Mouse (Mus musculus) embryonic facial prominence, embryonic 13.5 days (tissue): Measurements from ENCODE around the gene Tomm40l. TPM values are rescaled to one million over a fixed set of nuclear protein-coding genes. Genes with fewer than 3 reads are reported as not detected.
"Not testable (repeated sequence)": the region's sequence is repeated elsewhere in the genome, so short reads cannot be mapped to it uniquely, and the experiment has no call there.

Source experiments
- ATAC-seq: fragments of 200-750 bp; cut with Nextera tagmentation; 2 replicates; pipeline ENCODE4 v1.8.0; 2017; ENCODE audit warnings: low read depth; ENCODE audit not compliant: insufficient number of reproducible peaks, insufficient read depth, low FRiP score, low TSS enrichment
- H3K27ac ChIP-seq: fragments of 300-500 bp; sonication (generic); 2 replicates; pipeline ENCODE4 v1.5.1; 2015; ENCODE audit warnings: moderate library complexity, mild to moderate bottlenecking, inconsistent platforms
- H3K27me3 ChIP-seq: fragments of 300-500 bp; sonication (generic); 2 replicates; pipeline ENCODE4 v1.6.1; 2015; ENCODE audit warnings: mild to moderate bottlenecking, inconsistent platforms
- H3K36me3 ChIP-seq: fragments of 300-500 bp; sonication (generic); 2 replicates; pipeline ENCODE4 v1.6.1; 2015; ENCODE audit warnings: mild to moderate bottlenecking, inconsistent platforms
- H3K4me1 ChIP-seq: fragments of 300-500 bp; sonication (generic); 2 replicates; pipeline ENCODE4 v1.6.1; 2015; ENCODE audit warnings: inconsistent platforms
- H3K4me2 ChIP-seq: fragments of 300-500 bp; sonication (generic); 2 replicates; pipeline ENCODE4 v1.6.1; 2015; ENCODE audit warnings: moderate library complexity, mild to moderate bottlenecking, inconsistent platforms
- H3K4me3 ChIP-seq: fragments of 300-500 bp; sonication (generic); 2 replicates; pipeline ENCODE4 v1.5.1; 2015; ENCODE audit warnings: mild to moderate bottlenecking, inconsistent platforms
- H3K9ac ChIP-seq: fragments of 300-500 bp; sonication (generic); 2 replicates; pipeline ENCODE4 v1.6.1; 2015; ENCODE audit warnings: mild to moderate bottlenecking, inconsistent platforms
- H3K9me3 ChIP-seq: fragments of 300-500 bp; sonication (generic); 2 replicates; pipeline ENCODE4 v1.6.1; 2016; ENCODE audit warnings: inconsistent platforms
- whole genome bisulfite sequencing: fragments of 180-500 bp; shearing (Covaris S2); methylation state at CpG from one replicate; pipeline ENCODE4 v1.1.7; 2015; ENCODE audit warnings: mixed read lengths; 5-methylcytosine and 5-hydroxymethylcytosine counted together
- polyA plus RNA-seq: library from polyadenylated mRNA; unstranded; fragments of >200 nt; fragmentation: Nextera tagmentation; extraction: Ambion mirVana; gene quantifications from 2 replicates; pipeline ENCODE4 v1.2.1, GENCODE M21; 2015

Gene Tomm40l
- polyA plus RNA-seq, 1 experiment from 2014 or later = 30.9 TPM

DNA sequence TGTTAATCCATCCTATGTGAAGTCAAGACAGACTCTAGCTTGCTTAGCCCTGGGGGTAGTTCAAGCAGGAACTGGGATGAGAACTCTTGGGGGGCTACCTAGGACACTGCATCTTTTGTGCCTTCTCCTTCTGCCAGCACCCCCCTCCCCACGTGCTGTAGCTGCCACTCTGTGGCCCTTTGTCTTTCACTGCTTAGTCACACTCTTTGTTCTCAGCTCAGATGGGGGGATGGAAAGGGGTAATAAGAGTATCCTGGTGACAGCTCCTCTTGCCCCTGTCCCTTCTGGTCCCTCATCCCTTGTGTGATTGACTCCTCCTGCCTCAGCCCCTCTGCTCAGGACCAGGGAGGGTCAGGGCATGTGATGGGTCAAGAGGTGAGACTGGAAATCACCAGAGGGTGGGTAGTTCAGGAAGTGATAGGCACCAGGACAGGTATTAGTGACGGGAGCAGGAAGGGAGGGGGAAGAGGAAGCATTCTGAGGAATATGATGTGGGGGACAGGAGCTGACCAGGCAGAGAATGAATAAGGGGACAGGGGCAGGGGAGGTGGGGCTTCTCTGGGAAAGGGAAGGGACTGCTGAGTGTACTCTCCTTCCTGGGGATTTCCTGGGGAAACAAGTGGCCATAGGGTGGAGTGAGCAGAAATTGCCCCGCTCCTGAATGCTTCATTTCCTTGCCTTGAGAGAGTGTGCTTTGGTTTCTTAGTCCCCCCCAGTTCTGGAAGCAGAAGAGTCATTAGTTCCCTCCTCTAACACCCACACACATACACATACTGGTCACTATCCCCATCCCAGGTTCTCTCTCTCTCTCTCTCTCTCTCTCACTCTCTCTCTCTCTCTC is 26.3 kb upstream of the Tomm40l start:
- no peak overlapping the region for H3K9ac ChIP-seq
- no peak overlapping the region for H3K4me3 ChIP-seq
- peak overlapping the region; percentile 75; the same call in 1 of the 2 replicates for H3K4me2 ChIP-seq
- peaks cover 82% of the 10 kb centered on the region for H3K4me1 ChIP-seq
- H3K9me3 ChIP-seq = no peaks in the 10 kb centered on the region
- peaks cover 24% of the 10 kb centered on the region for H3K36me3 ChIP-seq
- no peak for ATAC-seq
- H3K27ac ChIP-seq = peak overlapping the region; percentile 96
- H3K27me3 ChIP-seq = no peaks in the 10 kb centered on the region
- WGBS = 41% methylated on average over 3 of the region's 3 CpGs

DNA sequence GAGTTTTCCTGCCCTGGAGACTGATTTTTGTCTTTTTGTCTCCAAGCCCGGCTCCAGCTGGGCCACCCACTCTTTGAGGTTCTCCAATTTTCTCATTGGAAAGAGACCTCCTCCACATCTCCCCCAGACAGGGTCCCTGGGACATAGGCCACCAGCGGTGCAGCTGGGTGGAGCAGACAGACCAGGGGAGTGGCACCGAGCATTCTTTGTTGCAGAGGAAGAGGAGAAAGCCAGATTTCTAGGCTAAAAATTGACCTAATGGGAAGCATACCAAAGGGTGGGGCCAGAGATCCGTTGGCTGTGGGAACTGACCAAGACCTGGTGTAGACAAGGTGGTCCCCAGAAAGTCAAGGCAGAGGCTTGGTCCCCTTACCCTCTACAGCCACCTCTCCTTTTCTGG is 25.6 kb upstream of the Tomm40l start:
- Histone ChIP-seq H3K27me3 (no peaks in the 10 kb centered on the region), H3K4me2 (peak overlapping the region; percentile 75), H3K4me1 (peaks cover 76% of the 10 kb centered on the region), H3K9ac (peak overlapping the region; percentile 67), H3K4me3 (peak overlapping the region; percentile 79), H3K36me3 (peaks cover 24% of the 10 kb centered on the region), H3K27ac (peak overlapping the region; percentile 96), H3K9me3 (no peaks in the 10 kb centered on the region)
- WGBS = 10% methylated on average over 4 of the region's 4 CpGs
- no peak for ATAC-seq

DNA sequence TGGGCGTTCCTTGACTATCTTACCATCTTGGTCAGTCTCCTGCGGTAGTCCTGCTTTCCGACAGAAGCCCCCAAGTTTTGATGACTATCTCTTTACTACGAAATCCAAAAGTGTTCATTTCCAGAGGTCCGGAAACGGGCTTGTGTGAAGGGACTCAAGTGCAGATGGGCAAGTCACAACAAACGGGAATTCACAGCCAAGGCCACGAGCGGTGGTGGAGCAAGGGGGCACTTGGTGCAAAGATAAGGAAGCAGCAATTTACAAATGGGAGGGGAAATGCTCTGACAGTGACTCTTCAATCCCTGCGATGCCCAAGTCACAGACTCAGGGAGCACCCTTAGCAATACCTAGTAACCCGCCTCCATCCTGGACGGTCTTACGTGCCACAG is 25.1 kb upstream of the Tomm40l start:
- peak overlapping the region; percentile 79 for H3K4me3 ChIP-seq
- H3K4me2 ChIP-seq = peak overlapping the region; percentile 75
- no peak for ATAC-seq
- H3K27ac ChIP-seq = peak overlapping the region; percentile 96
- peak overlapping the region; percentile 67 for H3K9ac ChIP-seq
- WGBS = 6% methylated on average over 13 of the region's 13 CpGs
- no peaks in the 10 kb centered on the region for H3K27me3 ChIP-seq
- peaks cover 71% of the 10 kb centered on the region for H3K4me1 ChIP-seq
- peaks cover 28% of the 10 kb centered on the region for H3K36me3 ChIP-seq
- H3K9me3 ChIP-seq = no peaks in the 10 kb centered on the region

DNA sequence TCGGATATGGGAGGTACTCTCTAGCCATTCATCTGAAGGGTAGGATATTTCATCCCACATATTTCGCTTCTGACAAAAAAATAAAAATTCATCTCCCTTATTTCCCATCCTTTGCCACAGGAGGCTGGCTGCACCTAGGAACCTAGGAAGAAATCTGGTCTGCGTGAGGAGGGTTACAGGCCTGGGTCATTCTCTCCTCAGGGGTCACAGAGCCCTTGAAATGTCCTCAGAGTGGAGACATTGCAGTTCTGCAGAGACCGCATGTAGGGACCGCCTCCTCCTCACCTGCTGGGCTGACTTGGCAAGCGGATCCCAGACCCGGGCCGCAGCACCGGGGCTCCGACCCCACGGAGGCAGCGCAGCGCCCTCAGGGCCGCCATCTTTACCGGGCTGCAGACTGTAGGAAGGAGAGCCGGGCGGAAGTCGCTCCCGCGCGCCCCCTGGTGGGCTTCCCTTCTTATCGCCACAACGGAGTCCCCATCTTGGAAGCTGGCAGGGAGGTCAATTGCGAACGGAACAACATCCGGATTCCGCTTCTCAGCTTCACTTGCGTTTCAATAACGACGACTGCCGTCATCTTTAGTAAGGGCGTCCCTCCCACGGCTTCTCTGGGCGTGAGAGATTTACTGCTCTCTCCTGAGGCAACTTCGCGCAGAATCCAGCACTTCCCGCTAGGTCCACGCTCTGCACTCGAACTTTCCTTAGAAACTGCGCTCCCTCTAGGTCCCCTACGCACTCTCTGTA is 24.6 kb upstream of the Tomm40l start:
- H3K4me1 ChIP-seq = peaks cover 65% of the 10 kb centered on the region

DNA sequence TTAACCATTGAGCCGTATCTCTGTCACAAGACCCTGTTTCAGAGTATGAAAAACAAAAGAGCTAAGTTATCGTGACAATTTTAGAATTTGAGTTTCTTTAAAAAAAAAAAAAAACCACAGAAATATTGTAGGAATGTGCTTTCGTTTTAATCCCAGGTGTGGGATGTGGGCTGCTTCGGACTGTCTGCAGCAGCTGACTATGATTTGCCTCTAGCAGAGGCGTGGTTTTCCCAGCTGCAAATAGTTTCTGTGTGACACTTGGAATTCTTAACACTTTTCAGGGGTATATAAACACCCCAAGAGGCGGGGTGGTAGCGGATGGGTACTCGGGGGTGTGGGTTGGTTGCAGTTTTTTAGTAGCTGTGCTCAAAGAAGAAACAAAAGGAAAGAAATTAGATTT is 23.0 kb upstream of the Tomm40l start:
- Histone ChIP-seq H3K9ac (0 out of 2 replicates have a peak overlapping the region, but pooled peaks have one; percentile 92), H3K4me3 (peak overlapping the region; percentile 79; the same call in 1 of the 2 replicates), H3K27me3 (no peaks in the 10 kb centered on the region), H3K4me2 (peak overlapping the region; percentile 75; the same call in 1 of the 2 replicates), H3K9me3 (no peaks in the 10 kb centered on the region), H3K4me1 (peaks cover 50% of the 10 kb centered on the region), H3K27ac (no peak overlapping the region), H3K36me3 (peaks cover 48% of the 10 kb centered on the region)
- ATAC-seq = no peak
- WGBS = 68% methylated on average over 8 of the region's 8 CpGs

More for the DNA sequence above, 24.6 kb upstream of the Tomm40l start:
- peak; percentile 86 for ATAC-seq
- Histone ChIP-seq H3K4me3 (peak overlapping the region; percentile 79), H3K9me3 (no peaks in the 10 kb centered on the region), H3K4me2 (peak overlapping the region; percentile 75), H3K36me3 (peaks cover 33% of the 10 kb centered on the region), H3K27ac (peak overlapping the region; percentile 96), H3K9ac (peak overlapping the region; percentile 92), H3K27me3 (no peaks in the 10 kb centered on the region)
- under 1% methylated on average over 41 of the region's 41 CpGs for WGBS

DNA sequence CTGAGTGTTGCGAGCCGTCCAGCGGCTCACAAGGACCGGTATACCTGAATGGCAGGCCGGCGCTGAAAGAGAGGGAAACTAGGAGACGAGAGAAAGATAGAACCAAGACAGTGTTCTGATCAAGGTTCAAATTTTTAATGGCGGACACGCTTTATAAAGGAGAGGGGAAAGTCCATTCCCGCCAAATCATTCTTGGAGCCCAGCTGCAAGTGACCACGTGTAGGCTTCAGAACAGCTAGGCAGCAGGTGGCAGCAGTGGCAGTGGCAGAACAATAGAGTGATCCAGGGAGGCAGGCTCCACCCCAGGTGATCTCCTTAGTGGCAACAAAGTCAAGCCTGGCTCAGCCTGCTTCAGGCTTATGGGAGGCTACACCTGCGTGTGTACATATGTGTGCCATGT is 19.6 kb upstream of the Tomm40l start:
- not testable (repeated sequence) for H3K27ac ChIP-seq, H3K9me3 ChIP-seq, H3K4me3 ChIP-seq, H3K9ac ChIP-seq, ATAC-seq, H3K27me3 ChIP-seq, H3K4me2 ChIP-seq
- WGBS = 87% methylated on average over 12 of the region's 12 CpGs
- H3K4me1 ChIP-seq = peaks cover 19% of the 10 kb centered on the region
- peaks cover 82% of the 10 kb centered on the region for H3K36me3 ChIP-seq

DNA sequence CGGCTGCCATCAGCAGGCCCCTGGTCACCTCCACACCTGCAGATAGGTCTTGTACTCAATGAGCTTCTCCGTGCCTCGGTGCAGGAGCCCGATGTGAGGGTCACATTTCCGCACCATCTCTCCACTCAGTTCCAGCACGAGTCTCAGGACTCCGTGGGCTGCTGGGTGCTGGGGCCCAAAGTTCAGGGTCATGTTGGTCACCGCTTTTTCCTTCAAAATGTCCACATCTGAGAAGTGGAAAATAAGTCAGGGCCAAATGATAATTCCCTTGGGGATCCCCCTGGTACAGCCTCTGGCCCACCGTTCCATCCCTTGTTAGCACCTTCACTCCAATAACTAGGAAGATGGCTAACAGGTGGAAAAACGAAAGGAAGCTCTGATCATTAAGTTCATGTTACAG is 18.6 kb upstream of the Tomm40l start:
- Histone ChIP-seq H3K27ac (no peak overlapping the region), H3K4me1 (peaks cover 14% of the 10 kb centered on the region), H3K36me3 (peaks cover 92% of the 10 kb centered on the region), H3K9ac (no peak overlapping the region), H3K4me2 (no peak overlapping the region), H3K9me3 (no peaks in the 10 kb centered on the region), H3K27me3 (no peaks in the 10 kb centered on the region), H3K4me3 (no peak overlapping the region)
- no peak for ATAC-seq
- 88% methylated on average over 10 of the region's 10 CpGs for WGBS

DNA sequence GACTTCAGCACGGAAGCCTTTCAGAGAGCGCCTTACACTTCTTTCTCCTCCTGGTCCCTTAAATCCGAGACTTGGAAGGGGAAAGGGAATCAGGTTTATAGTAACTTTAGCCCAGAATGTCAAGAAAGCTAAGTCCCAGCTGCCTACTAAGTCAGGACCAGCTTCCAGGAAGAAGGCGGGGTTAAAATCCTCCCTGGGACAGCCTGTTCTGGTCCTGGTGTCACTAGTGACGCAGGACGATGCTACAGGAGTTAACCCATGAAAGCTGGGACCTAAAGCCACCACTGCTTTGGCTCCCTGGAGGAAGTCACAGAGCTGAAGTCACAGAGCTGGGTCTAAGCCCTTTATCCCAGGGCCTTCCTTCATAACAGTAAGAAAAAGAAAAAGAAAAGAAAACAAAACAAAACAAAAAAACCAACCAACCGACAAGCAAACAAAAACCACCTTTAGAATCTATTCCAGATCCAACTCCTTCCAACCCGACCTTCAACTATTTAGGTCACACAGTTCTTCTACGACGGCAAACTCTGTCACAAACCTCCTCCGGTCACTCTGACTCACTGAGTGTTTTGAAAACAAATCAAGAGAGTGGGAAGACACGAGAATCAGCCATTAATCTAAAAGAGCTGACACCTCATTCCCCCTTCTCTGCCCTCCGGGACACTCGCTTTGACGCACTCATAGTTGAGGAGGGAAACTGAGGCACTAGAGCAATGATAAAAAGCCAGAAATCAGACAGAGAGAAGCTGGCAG is 17.9 kb upstream of the Tomm40l start:
- WGBS = 74% methylated on average over 15 of the region's 15 CpGs
- Histone ChIP-seq H3K27ac (no peak overlapping the region), H3K36me3 (peaks cover 96% of the 10 kb centered on the region), H3K9ac (no peak overlapping the region), H3K4me2 (no peak overlapping the region), H3K27me3 (no peaks in the 10 kb centered on the region), H3K4me1 (peaks cover 6% of the 10 kb centered on the region), H3K4me3 (no peak overlapping the region), H3K9me3 (no peaks in the 10 kb centered on the region)
- ATAC-seq = no peak

DNA sequence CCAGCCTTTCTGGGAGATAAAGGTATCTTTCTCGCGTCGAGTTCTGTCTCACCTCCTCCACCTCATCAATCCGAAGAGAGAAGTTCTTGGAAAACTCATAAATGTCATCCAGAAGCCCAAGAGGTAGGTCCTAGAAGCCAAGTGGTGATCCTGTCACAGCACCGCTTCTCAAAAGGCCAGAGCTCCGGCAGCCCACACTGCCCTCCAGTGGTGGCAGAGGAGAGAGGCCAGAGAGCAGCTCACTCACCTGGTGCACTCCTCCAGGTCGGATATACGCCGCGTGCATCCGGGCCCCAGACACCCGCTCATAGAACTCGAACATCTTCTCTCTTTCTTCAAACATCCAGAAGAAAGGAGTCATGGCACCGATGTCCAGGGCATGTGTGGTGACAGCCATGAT is 16.1 kb upstream of the Tomm40l start:
- no peak for ATAC-seq
- Histone ChIP-seq H3K9ac (no peak overlapping the region), H3K4me2 (no peak overlapping the region), H3K9me3 (no peaks in the 10 kb centered on the region), H3K4me1 (no peaks in the 10 kb centered on the region), H3K27ac (no peak overlapping the region), H3K27me3 (no peaks in the 10 kb centered on the region), H3K36me3 (peaks cover 99% of the 10 kb centered on the region), H3K4me3 (no peak overlapping the region)
- 75% methylated on average over 14 of the region's 14 CpGs for WGBS

DNA sequence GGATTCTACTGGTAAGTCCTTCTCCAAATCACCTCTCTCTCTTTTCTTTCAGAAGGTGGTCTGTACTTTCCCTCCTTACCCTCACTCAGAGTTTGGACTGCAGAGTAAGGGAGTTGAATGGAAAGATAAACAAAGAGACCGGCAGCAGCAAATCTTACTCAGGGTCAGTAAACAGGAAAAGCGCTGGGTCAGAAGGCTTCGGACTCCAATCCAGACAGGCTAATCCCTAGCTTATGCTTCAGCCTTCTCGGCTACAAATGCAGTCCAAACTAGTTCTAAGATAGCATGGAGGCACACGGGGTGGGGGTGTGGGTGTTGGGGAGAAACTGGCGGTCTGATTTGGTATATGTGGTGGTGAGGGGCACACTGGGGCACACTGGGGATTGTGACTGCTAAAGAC is 15.1 kb upstream of the Tomm40l start:
- no peak overlapping the region for H3K4me2 ChIP-seq
- ATAC-seq = no peak
- H3K9ac ChIP-seq = no peak overlapping the region
- H3K4me3 ChIP-seq = no peak overlapping the region
- H3K4me1 ChIP-seq = no peaks in the 10 kb centered on the region
- 85% methylated on average over 6 of the region's 6 CpGs for WGBS
- no peak overlapping the region for H3K27ac ChIP-seq
- H3K36me3 ChIP-seq = peaks cover 94% of the 10 kb centered on the region
- no peaks in the 10 kb centered on the region for H3K27me3 ChIP-seq
- no peaks in the 10 kb centered on the region for H3K9me3 ChIP-seq

DNA sequence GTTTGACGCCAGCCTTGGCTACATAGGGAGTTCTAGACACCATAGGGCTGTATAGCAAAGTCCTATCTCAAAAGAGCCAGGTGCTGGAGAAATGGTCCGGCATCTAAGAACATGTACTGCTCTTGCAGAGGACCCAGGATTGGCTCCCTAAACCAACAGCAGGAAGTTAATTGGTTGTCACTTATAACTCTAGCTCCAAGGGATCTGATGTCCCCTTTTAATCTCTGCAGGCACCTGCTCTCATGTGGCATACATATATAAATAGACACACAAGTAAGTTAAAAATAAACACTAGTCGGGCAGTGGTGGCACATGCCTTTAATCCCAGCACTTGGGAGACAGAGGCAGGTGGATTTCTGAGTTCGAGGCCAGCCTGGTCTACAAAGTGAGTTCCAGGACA is 13.5 kb upstream of the Tomm40l start:
- H3K27ac ChIP-seq = no peak overlapping the region
- no peak overlapping the region for H3K4me3 ChIP-seq
- ATAC-seq = no peak
- no peaks in the 10 kb centered on the region for H3K9me3 ChIP-seq
- H3K4me1 ChIP-seq = no peaks in the 10 kb centered on the region
- H3K9ac ChIP-seq = no peak overlapping the region
- H3K27me3 ChIP-seq = no peaks in the 10 kb centered on the region
- no peak overlapping the region for H3K4me2 ChIP-seq
- H3K36me3 ChIP-seq = peaks cover 78% of the 10 kb centered on the region
- WGBS = 85% methylated on average over 4 of the region's 4 CpGs
